Mouse (Mus musculus): Measurements from ENCODE around the gene Baiap3. TPM values are rescaled to one million over a fixed set of nuclear protein-coding genes. Genes with fewer than 3 reads are reported as not detected.

The Baiap3 gene
- polyA plus RNA-seq, 1 experiment from 2014 or later: 0.60 TPM

DNA sequence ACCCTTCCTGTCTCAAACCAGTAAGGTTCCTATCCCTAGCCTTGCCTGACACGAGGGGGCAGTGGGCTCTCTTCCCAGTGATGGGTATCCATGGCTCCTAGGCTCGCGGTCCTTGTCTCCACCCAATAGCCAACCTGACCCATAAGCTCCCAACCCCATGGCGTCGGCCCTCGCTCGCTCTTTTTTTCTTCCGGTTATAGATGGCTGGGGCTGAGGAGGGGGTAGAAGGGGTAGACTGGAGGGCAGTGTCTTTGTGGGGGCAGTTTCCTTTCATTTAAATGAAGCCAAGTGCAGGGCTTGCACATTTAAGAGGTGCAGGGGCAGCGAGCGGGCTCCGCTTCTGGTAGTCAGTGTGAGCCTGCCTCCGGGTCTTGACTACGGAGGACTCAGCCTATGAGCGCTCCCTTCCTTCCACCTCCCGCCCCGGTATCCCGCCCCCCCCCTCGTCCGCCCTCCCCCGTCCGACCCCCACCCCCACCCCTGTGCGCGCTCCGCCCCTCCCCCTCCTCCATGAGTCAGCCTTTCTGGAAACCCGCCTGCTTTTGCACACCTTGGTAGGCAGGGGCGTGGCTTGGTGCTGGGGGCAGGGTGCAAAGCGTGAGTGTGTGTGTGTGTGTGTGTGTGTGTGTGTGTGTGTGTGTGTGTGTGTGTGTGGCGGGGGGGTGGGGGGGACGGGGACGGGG lies 34.2 kb downstream of the Baiap3 start:
- peak overlapping the region; percentile 72 for H3K4me3 ChIP-seq (ENCODE audit: low read depth, low read length)
- peaks cover 4% of the 10 kb centered on the region; the same call in 1 of the 2 replicates for H3K36me3 ChIP-seq (ENCODE audit: control insufficient read depth, insufficient read depth, low read length)
- H3K4me2 ChIP-seq: peak overlapping the region; percentile 82
- peak overlapping the region; percentile 76 for H3K9ac ChIP-seq (ENCODE audit: low read depth, low read length)
- 1% methylated on average over 26 of the region's 30 CpGs for WGBS
- ATAC-seq (replicated peaks; ENCODE audit: low FRiP score): peak; percentile 83
- peaks cover 49% of the 10 kb centered on the region for H3K4me1 ChIP-seq (replicated peaks; ENCODE audit: control insufficient read depth, insufficient read depth, low read length)
- peak overlapping the region; percentile 73 for H3K27ac ChIP-seq (ENCODE audit: low read depth, low read length)
- H3K9me3 ChIP-seq (ENCODE audit: control insufficient read depth, low read length): no peaks in the 10 kb centered on the region
- H3K27me3 ChIP-seq (replicated peaks; ENCODE audit: control insufficient read depth, insufficient read depth, low read length): no peaks in the 10 kb centered on the region
- DNase-seq (ENCODE audit: low spot score): peak; percentile 64

GRCm38 (mm10) chr17:25220746-25221145 lies 35.4 kb downstream of the Baiap3 start:
- ATAC-seq (replicated peaks; ENCODE audit: low FRiP score): no peak
- H3K9me3 ChIP-seq (ENCODE audit: control insufficient read depth, low read length): no peaks in the 10 kb centered on the region
- H3K9ac ChIP-seq (ENCODE audit: low read depth, low read length): no peak overlapping the region
- no peak overlapping the region for H3K4me3 ChIP-seq (ENCODE audit: low read depth, low read length)
- H3K27ac ChIP-seq (ENCODE audit: low read depth, low read length): no peak overlapping the region
- WGBS: 86% methylated on average over 1 of the region's 1 CpGs
- peaks cover 37% of the 10 kb centered on the region for H3K4me1 ChIP-seq (replicated peaks; ENCODE audit: control insufficient read depth, insufficient read depth, low read length)
- no peak for DNase-seq (ENCODE audit: low spot score)
- H3K27me3 ChIP-seq (replicated peaks; ENCODE audit: control insufficient read depth, insufficient read depth, low read length): no peaks in the 10 kb centered on the region
- H3K36me3 ChIP-seq (ENCODE audit: control insufficient read depth, insufficient read depth, low read length): no peaks in the 10 kb centered on the region; the same call in 1 of the 2 replicates
- 0 out of 2 replicates have a peak overlapping the region, but pooled peaks have one; percentile 82 for H3K4me2 ChIP-seq

- 82% methylated on average over 15 of the region's 15 CpGs for WGBS
- Histone ChIP-seq H3K9ac (ENCODE audit: low read depth, low read length) (no peak overlapping the region), H3K9me3 (ENCODE audit: control insufficient read depth, low read length) (no peaks in the 10 kb centered on the region), H3K4me3 (ENCODE audit: low read depth, low read length) (no peak overlapping the region), H3K36me3 (ENCODE audit: control insufficient read depth, insufficient read depth, low read length) (peaks cover 5% of the 10 kb centered on the region; the same call in 1 of the 2 replicates), H3K4me2 (no peak overlapping the region), H3K27ac (ENCODE audit: low read depth, low read length) (no peak overlapping the region), H3K27me3 (replicated peaks; ENCODE audit: control insufficient read depth, insufficient read depth, low read length) (no peaks in the 10 kb centered on the region), H3K4me1 (replicated peaks; ENCODE audit: control insufficient read depth, insufficient read depth, low read length) (peaks cover 30% of the 10 kb centered on the region)
- no peak for ATAC-seq (replicated peaks; ENCODE audit: low FRiP score)
- no peak for DNase-seq (ENCODE audit: low spot score)
Observed at GRCm38 (mm10) chr17:25219492-25220295, 36.5 kb downstream of the Baiap3 start.

- Histone ChIP-seq H3K9ac (ENCODE audit: low read depth, low read length) (no peak overlapping the region), H3K27ac (ENCODE audit: low read depth, low read length) (no peak overlapping the region), H3K36me3 (ENCODE audit: control insufficient read depth, insufficient read depth, low read length) (peaks cover 8% of the 10 kb centered on the region; the same call in 1 of the 2 replicates), H3K27me3 (replicated peaks; ENCODE audit: control insufficient read depth, insufficient read depth, low read length) (no peaks in the 10 kb centered on the region), H3K4me2 (no peak overlapping the region), H3K4me3 (ENCODE audit: low read depth, low read length) (no peak overlapping the region), H3K4me1 (replicated peaks; ENCODE audit: control insufficient read depth, insufficient read depth, low read length) (peaks cover 23% of the 10 kb centered on the region), H3K9me3 (ENCODE audit: control insufficient read depth, low read length) (no peaks in the 10 kb centered on the region)
- ATAC-seq (replicated peaks; ENCODE audit: low FRiP score) (no peak), DNase-seq (ENCODE audit: low spot score) (no peak)
- WGBS: 85% methylated on average over 9 of the region's 9 CpGs
Observed at GRCm38 (mm10) chr17:25218967-25219366, 37.2 kb downstream of the Baiap3 start.

DNA sequence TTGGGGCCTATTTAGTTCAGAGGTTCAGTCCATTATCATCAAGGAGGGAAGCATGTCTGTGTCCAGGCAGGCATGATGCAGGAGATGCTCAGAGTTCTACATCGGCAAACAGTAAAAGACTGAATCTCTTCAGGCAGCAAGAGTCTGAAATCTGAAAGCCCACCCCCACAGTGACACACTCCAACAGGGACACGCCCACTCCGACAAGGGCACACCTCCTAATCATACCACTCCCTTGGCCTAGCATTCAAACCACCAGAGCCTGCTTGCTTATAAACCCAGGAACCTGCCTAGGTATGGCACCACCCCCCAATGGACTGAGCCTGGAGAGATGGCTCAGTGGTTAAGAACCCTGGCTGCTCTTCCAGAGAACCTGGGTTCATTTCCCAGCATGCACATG lies 40.7 kb downstream of the Baiap3 start:
- DNase-seq (ENCODE audit: low spot score) (no peak), ATAC-seq (replicated peaks; ENCODE audit: low FRiP score) (no peak)
- Histone ChIP-seq H3K4me3 (ENCODE audit: low read depth, low read length) (no peak overlapping the region), H3K4me2 (no peak overlapping the region), H3K9me3 (ENCODE audit: control insufficient read depth, low read length) (no peaks in the 10 kb centered on the region), H3K36me3 (ENCODE audit: control insufficient read depth, insufficient read depth, low read length) (peaks cover 26% of the 10 kb centered on the region; the same call in 1 of the 2 replicates), H3K4me1 (replicated peaks; ENCODE audit: control insufficient read depth, insufficient read depth, low read length) (peaks cover under 1% of the 10 kb centered on the region; the same call in 1 of the 2 replicates), H3K27me3 (replicated peaks; ENCODE audit: control insufficient read depth, insufficient read depth, low read length) (no peaks in the 10 kb centered on the region), H3K9ac (ENCODE audit: low read depth, low read length) (no peak overlapping the region), H3K27ac (ENCODE audit: low read depth, low read length) (no peak overlapping the region)
- 85% methylated on average over 3 of the region's 3 CpGs for WGBS

- WGBS: 78% methylated on average over 4 of the region's 4 CpGs
- no peak overlapping the region for H3K4me3 ChIP-seq (ENCODE audit: low read depth, low read length)
- H3K27ac ChIP-seq (ENCODE audit: low read depth, low read length): no peak overlapping the region
- H3K4me1 ChIP-seq (replicated peaks; ENCODE audit: control insufficient read depth, insufficient read depth, low read length): no peaks in the 10 kb centered on the region
- ATAC-seq (replicated peaks; ENCODE audit: low FRiP score) (no peak), DNase-seq (ENCODE audit: low spot score) (no peak)
- H3K9ac ChIP-seq (ENCODE audit: low read depth, low read length): no peak overlapping the region
- no peak overlapping the region for H3K4me2 ChIP-seq
- no peaks in the 10 kb centered on the region for H3K9me3 ChIP-seq (ENCODE audit: control insufficient read depth, low read length)
- peaks cover 35% of the 10 kb centered on the region for H3K36me3 ChIP-seq (ENCODE audit: control insufficient read depth, insufficient read depth, low read length)
- no peaks in the 10 kb centered on the region for H3K27me3 ChIP-seq (replicated peaks; ENCODE audit: control insufficient read depth, insufficient read depth, low read length)
Observed at GRCm38 (mm10) chr17:25211705-25212104, 44.5 kb downstream of the Baiap3 start.

DNA sequence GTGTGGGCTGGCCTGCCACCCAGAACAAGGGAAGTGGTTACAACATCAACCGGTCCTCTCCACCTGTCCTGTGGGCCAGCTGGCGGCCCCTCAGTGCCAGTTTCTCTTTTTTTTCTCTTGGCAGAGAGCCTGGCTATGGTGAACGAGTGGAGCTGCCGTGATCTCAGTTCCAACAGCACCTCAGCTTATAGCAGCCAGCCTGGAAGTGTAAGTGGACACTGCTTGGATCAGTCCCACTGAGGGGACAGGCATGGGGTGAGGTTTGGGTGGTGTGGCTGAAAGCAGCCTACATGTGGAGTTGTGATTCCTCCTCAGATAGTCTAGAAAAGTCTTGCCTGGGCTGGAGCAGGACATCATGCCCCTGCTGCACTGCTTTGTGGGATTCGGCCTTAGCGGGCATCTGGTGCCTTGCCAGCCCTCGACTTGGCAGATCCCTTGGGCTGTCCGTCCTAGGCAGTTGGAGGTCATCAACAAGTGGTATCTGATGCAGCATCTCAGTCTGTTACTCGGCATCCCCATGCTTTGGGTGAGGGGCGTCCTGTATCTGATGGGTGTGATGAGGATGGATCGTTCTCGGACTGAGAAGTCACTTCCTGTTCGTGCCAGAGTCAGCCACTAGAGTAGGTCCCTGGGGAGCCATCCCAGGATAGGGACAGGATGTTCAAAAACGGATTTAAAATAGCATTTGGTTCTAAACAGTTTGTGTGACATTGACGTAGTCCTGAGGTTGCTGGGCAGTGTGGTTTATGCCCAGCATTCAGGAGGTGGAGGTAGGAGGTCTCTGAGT lies 45.3 kb downstream of the Baiap3 start:
- no peak overlapping the region for H3K4me2 ChIP-seq
- no peak overlapping the region for H3K9ac ChIP-seq (ENCODE audit: low read depth, low read length)
- H3K4me1 ChIP-seq (replicated peaks; ENCODE audit: control insufficient read depth, insufficient read depth, low read length): no peaks in the 10 kb centered on the region
- peaks cover 36% of the 10 kb centered on the region for H3K36me3 ChIP-seq (ENCODE audit: control insufficient read depth, insufficient read depth, low read length)
- no peaks in the 10 kb centered on the region for H3K27me3 ChIP-seq (replicated peaks; ENCODE audit: control insufficient read depth, insufficient read depth, low read length)
- no peak for DNase-seq (ENCODE audit: low spot score)
- ATAC-seq (replicated peaks; ENCODE audit: low FRiP score): no peak
- H3K9me3 ChIP-seq (ENCODE audit: control insufficient read depth, low read length): no peaks in the 10 kb centered on the region
- H3K27ac ChIP-seq (ENCODE audit: low read depth, low read length): no peak overlapping the region
- H3K4me3 ChIP-seq (ENCODE audit: low read depth, low read length): no peak overlapping the region
- WGBS: 85% methylated on average over 15 of the region's 15 CpGs

- no peaks in the 10 kb centered on the region for H3K4me1 ChIP-seq (replicated peaks; ENCODE audit: control insufficient read depth, insufficient read depth, low read length)
- H3K4me3 ChIP-seq (ENCODE audit: low read depth, low read length): no peak overlapping the region
- H3K27me3 ChIP-seq (replicated peaks; ENCODE audit: control insufficient read depth, insufficient read depth, low read length): no peaks in the 10 kb centered on the region
- no peak overlapping the region for H3K4me2 ChIP-seq
- DNase-seq (ENCODE audit: low spot score) (no peak), ATAC-seq (replicated peaks; ENCODE audit: low FRiP score) (no peak)
- no peaks in the 10 kb centered on the region for H3K9me3 ChIP-seq (ENCODE audit: control insufficient read depth, low read length)
- H3K27ac ChIP-seq (ENCODE audit: low read depth, low read length): no peak overlapping the region
- H3K9ac ChIP-seq (ENCODE audit: low read depth, low read length): no peak overlapping the region
- WGBS: 95% methylated on average over 4 of the region's 4 CpGs
- H3K36me3 ChIP-seq (ENCODE audit: control insufficient read depth, insufficient read depth, low read length): peaks cover 37% of the 10 kb centered on the region
Observed at GRCm38 (mm10) chr17:25210006-25210405, 46.2 kb downstream of the Baiap3 start.

All from liver, embryonic 11.5 days (tissue).